Mouse (Mus musculus): ENCODE results near the gene Zbtb8b.
"Not testable (repeated sequence)": the region's sequence is repeated elsewhere in the genome, so short reads cannot be mapped to it uniquely, and the experiment has no call there.

Zbtb8b gene

DNA sequence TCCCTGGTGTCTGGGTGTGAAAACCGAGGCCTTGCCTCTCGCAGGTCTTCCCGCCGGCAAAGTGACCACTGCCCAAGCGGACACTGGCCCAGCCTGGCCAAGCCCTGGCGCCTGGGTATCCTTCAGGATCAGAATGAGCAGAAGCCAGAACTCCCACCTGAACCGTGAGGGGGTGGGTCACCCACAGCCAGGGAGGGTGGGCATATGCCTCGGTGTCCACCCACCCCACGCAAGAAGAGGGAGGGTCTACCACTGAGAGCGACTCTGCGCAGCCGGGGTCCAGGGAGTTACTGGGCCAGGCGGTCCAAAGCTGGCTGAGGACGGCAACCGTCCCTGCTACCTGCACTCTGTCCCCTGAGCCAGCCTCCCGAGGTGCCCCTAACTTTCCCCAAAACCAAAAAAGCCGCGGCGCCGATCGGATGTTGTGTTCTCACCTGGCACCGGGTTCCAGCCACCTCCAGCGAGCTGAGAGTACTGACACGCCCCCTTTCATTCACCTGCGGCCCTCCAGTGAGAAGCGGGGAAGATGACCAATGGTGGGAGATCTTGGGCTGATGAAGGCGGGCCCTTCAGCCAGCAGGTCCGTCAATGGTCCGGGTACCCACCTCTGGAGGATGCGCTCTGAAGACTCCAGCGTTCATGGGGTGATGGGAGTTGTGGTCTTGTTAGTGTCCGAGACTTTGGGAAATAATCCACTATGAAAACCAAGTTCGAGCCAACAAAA, at the start of gene Zbtb8b:
TSS of gene Zbtb8b (minus strand) at position 514 of the 724 bp plus-strand sequence.
- peak; percentile 76 for DNase-seq

DNA sequence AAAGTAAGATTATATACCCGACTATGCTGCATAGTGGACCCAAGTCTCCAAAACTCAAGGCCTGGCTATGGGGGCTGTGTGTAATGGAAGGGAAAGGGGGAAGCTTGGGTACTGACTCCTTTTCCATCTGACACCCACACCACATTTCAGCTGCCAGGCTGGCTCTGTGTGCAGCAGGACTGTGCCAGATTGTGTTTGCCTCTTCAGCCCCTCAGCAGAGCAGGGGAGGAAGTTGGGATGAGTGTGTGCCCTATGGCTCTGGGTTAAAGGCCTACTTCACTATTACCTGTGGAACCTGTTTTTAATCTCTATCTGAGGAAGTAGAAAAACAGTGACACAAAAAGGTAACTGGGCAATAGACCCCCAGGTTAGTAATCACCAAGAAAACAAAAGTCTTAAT, 40.4 kb upstream of the Zbtb8b start:
- no peak for DNase-seq

DNA sequence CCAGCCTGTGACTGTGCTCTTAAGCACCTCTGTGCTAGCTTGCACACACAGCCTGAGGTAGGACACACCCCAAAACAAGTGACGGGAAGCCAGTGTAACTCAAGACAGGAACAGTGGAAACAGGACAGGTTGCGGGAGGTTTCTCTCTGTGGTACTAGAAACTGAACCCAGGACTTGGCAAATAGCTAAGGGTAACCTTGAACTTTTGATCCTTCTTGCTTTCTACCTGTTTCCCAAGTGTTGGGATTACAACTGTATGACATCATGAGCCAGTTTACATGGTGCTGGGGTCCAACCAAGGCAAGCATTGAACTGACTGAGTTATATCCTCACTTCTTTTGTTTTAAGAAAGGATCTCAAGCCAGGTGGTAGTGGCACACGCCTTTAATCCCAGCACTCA, 39.2 kb upstream of the Zbtb8b start:
- no peak for DNase-seq

DNA sequence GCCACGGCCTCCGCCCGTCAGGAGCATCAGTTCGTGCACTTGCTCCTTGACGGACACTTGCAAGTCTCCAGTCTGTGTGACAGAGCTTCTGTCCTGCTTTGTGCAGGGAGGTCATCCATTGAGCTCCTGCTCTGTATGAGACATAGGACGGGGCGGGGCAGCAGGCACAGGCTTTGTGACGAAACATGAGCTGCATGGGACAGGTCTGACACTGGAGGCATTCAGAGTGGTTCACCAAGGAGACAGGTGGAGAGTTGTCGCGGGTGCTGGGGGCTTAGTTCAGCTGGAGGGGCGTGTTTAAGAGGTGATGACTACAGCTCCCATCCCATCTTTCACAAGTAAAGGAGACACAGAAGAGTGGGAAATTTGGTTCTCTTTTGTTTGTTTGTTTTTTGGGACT, 35.4 kb upstream of the Zbtb8b start:
- DNase-seq, result no peak

GRCm38 (mm10) chr4:129464286-129464815, 23.7 kb upstream of the Zbtb8b start:
- no peak for DNase-seq

- DNase-seq, result no peak
Observed at GRCm38 (mm10) chr4:129463097-129464059, 22.7 kb upstream of the Zbtb8b start.

DNA sequence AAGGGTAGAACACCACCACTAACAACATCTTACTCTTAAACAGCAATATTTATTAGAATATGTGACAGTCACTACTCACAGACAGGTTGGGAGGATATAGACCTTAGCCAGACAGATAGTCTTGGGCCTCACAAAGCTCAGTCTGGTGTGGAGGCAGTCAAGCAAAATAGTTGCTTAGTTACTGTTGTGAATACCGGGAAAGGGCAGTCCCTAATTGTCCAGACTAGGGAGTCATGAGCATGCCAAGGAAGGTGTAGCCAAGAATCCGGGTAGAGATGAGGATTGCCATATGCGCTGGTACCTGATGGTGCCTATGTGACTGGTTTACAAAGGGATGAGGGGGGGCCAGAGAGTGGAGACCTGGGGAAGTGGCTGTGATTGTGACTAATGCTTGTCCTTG, 21.5 kb upstream of the Zbtb8b start:
- DNase-seq, result no peak

DNA sequence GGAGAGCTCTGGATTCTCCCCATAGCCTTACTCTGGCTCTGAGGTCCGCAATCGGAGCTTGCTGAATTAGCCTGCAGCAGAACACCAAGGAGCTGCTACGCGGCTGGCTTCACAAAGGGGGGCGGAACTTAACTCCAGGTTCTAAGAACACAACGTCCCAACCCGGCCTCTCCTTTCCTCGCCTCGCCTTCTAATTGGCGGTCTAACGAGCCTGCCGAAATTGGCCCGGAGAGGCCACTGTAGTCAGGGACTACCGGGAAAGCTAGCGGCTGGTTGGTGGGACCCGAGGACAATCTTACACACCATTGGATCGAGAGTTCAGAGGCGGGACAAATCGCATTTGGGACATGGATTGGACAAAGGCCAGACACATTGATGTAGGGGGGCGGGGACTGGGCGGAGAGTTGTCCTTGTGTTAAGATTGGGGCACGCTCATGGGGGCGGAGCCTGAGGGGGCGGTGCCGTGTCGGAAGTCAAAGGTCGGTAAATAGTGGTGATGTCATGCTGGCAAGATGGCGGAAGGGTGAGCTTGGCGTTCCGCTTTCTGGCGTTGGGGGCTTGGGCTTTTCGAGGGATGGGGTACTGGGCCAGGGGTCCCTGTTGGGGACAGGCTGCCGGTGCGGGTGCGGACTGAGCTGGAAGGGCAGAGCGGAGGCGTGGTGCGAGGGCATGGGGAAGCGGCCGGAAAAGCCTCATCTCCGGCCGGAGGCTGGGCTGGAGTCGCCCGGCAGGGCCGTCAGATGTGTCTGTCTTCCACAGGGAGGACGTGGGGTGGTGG, 20.7 kb upstream of the Zbtb8b start, which contains the start of gene Bsdc1:
TSS of gene Bsdc1 (plus strand) at position 399 of the 778 bp plus-strand sequence.
- peak; percentile 100 for DNase-seq

DNA sequence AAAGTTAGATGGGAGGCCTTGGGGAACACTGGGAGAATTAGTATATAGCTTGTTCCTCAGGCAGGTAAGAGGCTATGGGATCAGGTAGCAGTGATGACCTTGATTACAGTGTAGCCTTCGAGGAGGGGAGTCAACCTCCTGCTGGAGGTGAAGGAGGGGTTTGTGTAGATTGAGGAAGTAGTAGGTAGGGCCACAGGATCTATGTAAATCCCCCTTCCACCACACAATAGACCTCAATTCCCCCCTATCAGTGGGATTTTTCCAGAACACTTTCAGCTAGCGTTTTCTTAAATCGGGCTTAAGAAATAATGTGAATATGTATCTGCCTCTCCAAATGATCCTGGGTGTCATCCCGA, 20.2 kb upstream of the Zbtb8b start:
- no peak for DNase-seq

- no peak for DNase-seq
Observed at GRCm38 (mm10) chr4:129459726-129460125, 19.1 kb upstream of the Zbtb8b start.

- not testable (repeated sequence) for DNase-seq
Observed at GRCm38 (mm10) chr4:129457311-129457710, 16.7 kb upstream of the Zbtb8b start.

- no peak for DNase-seq
Observed at GRCm38 (mm10) chr4:129456126-129456525, 15.5 kb upstream of the Zbtb8b start.

DNA sequence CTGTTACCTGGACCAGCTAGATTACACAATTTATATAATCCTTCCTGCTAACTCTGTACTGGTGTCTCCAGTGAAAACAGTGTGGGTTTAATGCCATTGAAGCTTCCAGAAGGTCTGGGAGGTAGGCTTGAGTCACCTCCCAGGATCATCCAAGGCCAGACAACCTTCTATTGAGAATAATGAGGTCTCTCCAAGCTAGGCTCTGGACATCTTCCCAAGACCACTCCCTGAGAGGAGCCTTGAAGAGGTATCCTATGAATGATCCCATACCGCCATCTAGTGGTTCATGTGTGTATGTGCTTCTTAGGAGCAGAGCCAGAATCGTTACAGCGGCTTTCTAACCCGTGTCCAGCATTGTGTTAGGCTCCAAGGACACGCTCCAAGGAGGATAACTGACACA, 14.6 kb upstream of the Zbtb8b start:
- DNase-seq, result peak; percentile 88

- no peak for DNase-seq
Observed at GRCm38 (mm10) chr4:129451471-129452169, 11.0 kb upstream of the Zbtb8b start.

DNA sequence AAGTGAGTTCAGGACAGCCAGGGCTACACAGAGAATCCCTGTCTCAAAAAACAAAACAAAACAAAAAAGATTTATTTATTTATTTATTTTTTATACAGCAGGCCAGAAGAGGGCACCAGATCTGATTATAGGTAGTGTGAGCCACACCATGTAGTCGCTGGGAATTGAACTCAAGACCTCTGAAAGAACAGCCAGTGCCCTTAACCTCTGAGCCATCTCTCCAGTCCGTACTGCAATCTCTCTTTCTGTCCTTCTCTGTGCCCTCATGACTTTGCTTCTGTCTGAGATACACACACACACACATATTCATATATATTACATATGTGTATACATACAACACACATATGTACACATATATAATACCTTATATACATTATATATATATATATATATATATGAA, 10.2 kb upstream of the Zbtb8b start:
- no peak for DNase-seq

DNA sequence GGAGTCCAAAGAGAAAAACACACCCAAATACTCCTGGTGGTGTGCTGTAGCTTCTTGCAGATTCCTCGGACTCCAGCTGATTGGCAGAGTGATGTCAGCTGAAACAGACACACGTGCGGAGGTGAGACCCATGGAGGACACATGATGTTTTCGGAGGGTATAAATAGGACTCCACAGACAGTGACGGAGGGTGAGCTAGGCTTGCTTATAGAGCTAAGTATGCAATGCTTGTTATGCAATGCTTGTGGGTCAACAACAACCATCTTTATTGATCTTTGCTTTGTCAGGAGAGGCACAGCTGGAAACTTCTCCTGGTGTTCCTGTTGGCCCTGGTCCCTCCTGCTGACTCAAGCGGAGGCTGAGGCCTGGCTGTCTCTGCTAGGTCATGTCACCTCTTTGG, 8.1 kb upstream of the Zbtb8b start:
- no peak for DNase-seq

GRCm38 (mm10) chr4:129447778-129448563, 7.3 kb upstream of the Zbtb8b start:
- no peak for DNase-seq

- no peak for DNase-seq
Observed at GRCm38 (mm10) chr4:129447360-129447759, 6.7 kb upstream of the Zbtb8b start.

- peak; percentile 15 for DNase-seq
Observed at GRCm38 (mm10) chr4:129441145-129441544, 492 bp upstream of the Zbtb8b start.

DNA sequence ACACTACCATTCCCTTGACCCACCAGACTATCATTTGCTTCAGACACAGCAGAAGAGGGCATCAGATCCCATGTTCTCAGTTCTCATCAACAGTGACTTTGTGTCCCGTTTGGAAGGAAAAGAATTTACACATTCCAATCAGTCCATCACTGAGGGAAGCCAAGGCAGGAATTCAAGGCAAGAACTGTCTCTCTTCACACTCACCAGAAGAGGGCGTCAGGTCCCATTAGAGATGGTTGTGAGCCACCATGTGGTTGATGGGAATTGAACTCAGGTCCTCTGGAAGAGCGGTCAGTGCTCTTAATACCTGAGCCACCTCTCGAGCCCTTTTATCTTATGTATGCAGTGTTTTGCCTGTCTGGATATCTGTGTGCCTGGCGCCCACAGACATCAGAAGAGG, 22.3 kb downstream of the Zbtb8b start:
- DNase-seq, result no peak

GRCm38 (mm10) chr4:129416478-129416877, 24.2 kb downstream of the Zbtb8b start:
- DNase-seq, result no peak
